Mouse (Mus musculus) G1E (cell line): ENCODE data around the gene Hp1bp3.

Experiments
- CTCF ChIP-seq: IDR thresholded peaks from 2 replicates; pipeline ENCODE4 v1.5.1; 2012; ENCODE audit warnings: low read depth, low read length, inconsistent platforms, mixed read lengths
- GATA1 ChIP-seq: IDR thresholded peaks from 2 replicates; pipeline ENCODE4 v1.6.1; 2012; ENCODE audit warnings: borderline replicate concordance, low read length, inconsistent platforms, mixed read lengths
- GATA2 ChIP-seq: IDR thresholded peaks from 2 replicates; pipeline ENCODE4 v1.6.1; 2012; ENCODE audit warnings: low read depth, low read length, inconsistent platforms, borderline replicate concordance
- POLR2AphosphoS5 ChIP-seq: IDR thresholded peaks from 2 replicates; pipeline ENCODE4 v1.6.1; 2012; ENCODE audit warnings: low read depth, low read length, inconsistent platforms; ENCODE audit not compliant: insufficient replicate concordance
- TAL1 ChIP-seq: conservative IDR thresholded peaks from 2 replicates; pipeline ENCODE4 v1.6.1; 2012; ENCODE audit warnings: low read depth, low read length, inconsistent platforms, mixed read lengths

- TF ChIP-seq CTCF (no peak), GATA1 (no peak), TAL1 (no peak), POLR2AphosphoS5 (no peak), GATA2 (no peak)
These were observed 62.2 kb downstream of the Hp1bp3 start for GRCm38 (mm10) chr4:138278346-138278745.
